Mouse (Mus musculus) midbrain, postnatal 0 days (tissue): ENCODE data around the gene Clic4. TPM values are rescaled to one million over a fixed set of nuclear protein-coding genes. Genes with fewer than 3 reads are reported as not detected.

Experiments used
- ATAC-seq: fragments of 200-750 bp; cut with Nextera tagmentation; 2 replicates; pipeline ENCODE4 v1.8.0; 2017; ENCODE audit warnings: moderate number of reproducible peaks, mild to moderate bottlenecking, moderate TSS enrichment, moderate library complexity; ENCODE audit not compliant: low FRiP score
- DNase-seq: peaks from one replicate; pipeline ENCODE4 v3.0.0-alpha.2; 2015; ENCODE audit warnings: low spot score
- H3K27ac ChIP-seq: fragments of 300-500 bp; sonication (generic); 2 replicates; pipeline ENCODE4 v1.5.1; 2014; ENCODE audit warnings: low read depth, mild to moderate bottlenecking, low read length, mixed read lengths
- H3K27me3 ChIP-seq: fragments of 300-500 bp; sonication (generic); 2 replicates; pipeline ENCODE4 v1.6.1; 2014; ENCODE audit warnings: low read length, control low read depth, mixed read lengths; ENCODE audit not compliant: insufficient read depth
- H3K36me3 ChIP-seq: fragments of 300-500 bp; sonication (generic); 2 replicates; pipeline ENCODE4 v1.6.1; 2014; ENCODE audit warnings: low read length, control low read depth, mixed read lengths; ENCODE audit not compliant: insufficient read depth
- H3K4me1 ChIP-seq: fragments of 300-500 bp; sonication (generic); 2 replicates; pipeline ENCODE4 v1.6.1; 2014; ENCODE audit warnings: mild to moderate bottlenecking, control low read depth, antibody characterized with exemption, low read length, mixed read lengths; ENCODE audit not compliant: insufficient read depth
- H3K4me2 ChIP-seq: fragments of 300-500 bp; sonication (generic); 2 replicates; pipeline ENCODE4 v1.6.1; 2014; ENCODE audit warnings: low read depth, mild to moderate bottlenecking, low read length, mixed read lengths; ENCODE audit not compliant: poor library complexity, severe bottlenecking
- H3K4me3 ChIP-seq: fragments of 300-500 bp; sonication (generic); 2 replicates; pipeline ENCODE4 v1.5.1; 2014; ENCODE audit warnings: low read depth, mild to moderate bottlenecking, low read length, moderate library complexity
- H3K9ac ChIP-seq: fragments of 300-500 bp; sonication (generic); replicated peaks from 2 replicates; pipeline ENCODE4 v1.6.1; 2014; ENCODE audit warnings: mild to moderate bottlenecking, low read length, moderate library complexity, mixed read lengths; ENCODE audit not compliant: poor library complexity, severe bottlenecking
- H3K9me3 ChIP-seq: fragments of 300-500 bp; sonication (generic); 2 replicates; pipeline ENCODE4 v1.6.1; 2016; ENCODE audit warnings: low read length, control low read depth
- CTCF ChIP-seq: IDR thresholded peaks from 2 replicates; pipeline ENCODE4 v1.5.1; 2016; ENCODE audit warnings: antibody characterized with exemption, mild to moderate bottlenecking
- WGBS: fragments of 180-500 bp; shearing (Covaris S2); extraction: QIAGEN DNeasy Blood & Tissue Kit; methylation state at CpG from one replicate; pipeline ENCODE4 v1.1.7; 2014; 5-methylcytosine and 5-hydroxymethylcytosine counted together
- polyA plus RNA-seq: library from polyadenylated mRNA; unstranded; fragments of >200 nt; fragmentation: Nextera tagmentation; extraction: Ambion mirVana; gene quantifications from 2 replicates; pipeline ENCODE4 v1.2.1, GENCODE M21; 2015
- total RNA-seq: library from RNA; depleted of rRNA; stranded (reverse); fragments of >200 nt; gene quantifications from 2 replicates; pipeline ENCODE4 v1.2.3, GENCODE M21; 2014

Clic4 gene
- total and polyA plus RNA-seq, 2 experiments from 2014 or later = 38.0 to 47.4 TPM

- no peak for TF ChIP-seq CTCF
- Histone ChIP-seq H3K4me1 (peaks cover 3% of the 10 kb centered on the region; the same call in 1 of the 2 replicates), H3K9ac (peak overlapping the region; percentile 70), H3K36me3 (no peaks in the 10 kb centered on the region), H3K27me3 (no peaks in the 10 kb centered on the region), H3K27ac (no peak overlapping the region), H3K4me2 (peak overlapping the region; percentile 82), H3K4me3 (peak overlapping the region; percentile 90), H3K9me3 (no peaks in the 10 kb centered on the region)
- WGBS = 2% methylated on average over 20 of the region's 20 CpGs
- no peak for ATAC-seq
- no peak for DNase-seq
Measured at GRCm38 (mm10) chr4:135271419-135271828, 1.2 kb downstream of the Clic4 start.

- TF ChIP-seq CTCF = no peak
- H3K4me2 ChIP-seq = peak overlapping the region; percentile 82
- no peaks in the 10 kb centered on the region for H3K27me3 ChIP-seq
- H3K4me1 ChIP-seq = peaks cover 3% of the 10 kb centered on the region; the same call in 1 of the 2 replicates
- DNase-seq (no peak), ATAC-seq (no peak)
- peak overlapping the region; percentile 90; the same call in 1 of the 2 replicates for H3K4me3 ChIP-seq
- no peak overlapping the region for H3K9ac ChIP-seq
- H3K36me3 ChIP-seq = no peaks in the 10 kb centered on the region
- 48% methylated on average over 8 of the region's 8 CpGs for WGBS
- no peaks in the 10 kb centered on the region for H3K9me3 ChIP-seq
- H3K27ac ChIP-seq = no peak overlapping the region
Measured at GRCm38 (mm10) chr4:135270476-135270875, 2.1 kb downstream of the Clic4 start.

- DNase-seq (no peak), ATAC-seq (no peak)
- no peaks in the 10 kb centered on the region for H3K9me3 ChIP-seq
- H3K27ac ChIP-seq = no peak overlapping the region
- H3K4me3 ChIP-seq = no peak overlapping the region
- no peaks in the 10 kb centered on the region for H3K27me3 ChIP-seq
- TF ChIP-seq CTCF = no peak
- peaks cover 3% of the 10 kb centered on the region; the same call in 1 of the 2 replicates for H3K4me1 ChIP-seq
- no peak overlapping the region for H3K9ac ChIP-seq
- no peaks in the 10 kb centered on the region for H3K36me3 ChIP-seq
- no peak overlapping the region; the same call in 1 of the 2 replicates for H3K4me2 ChIP-seq
- 81% methylated on average over 7 of the region's 7 CpGs for WGBS
Measured at GRCm38 (mm10) chr4:135269656-135270341, 2.8 kb downstream of the Clic4 start.

GRCm38 (mm10) chr4:135267521-135267920 lies 5.1 kb downstream of the Clic4 start:
- Histone ChIP-seq H3K27me3 (no peaks in the 10 kb centered on the region), H3K9me3 (no peaks in the 10 kb centered on the region), H3K36me3 (no peaks in the 10 kb centered on the region), H3K4me1 (peaks cover 3% of the 10 kb centered on the region; the same call in 1 of the 2 replicates), H3K9ac (no peak overlapping the region), H3K4me3 (no peak overlapping the region), H3K4me2 (peak overlapping the region; percentile 24), H3K27ac (no peak overlapping the region)
- DNase-seq (no peak), ATAC-seq (no peak)
- TF ChIP-seq CTCF = no peak
- 45% methylated on average over 8 of the region's 8 CpGs for WGBS

- Histone ChIP-seq H3K4me1 (peaks cover 3% of the 10 kb centered on the region; the same call in 1 of the 2 replicates), H3K4me2 (peak overlapping the region; percentile 24), H3K9me3 (no peaks in the 10 kb centered on the region), H3K27me3 (no peaks in the 10 kb centered on the region), H3K36me3 (no peaks in the 10 kb centered on the region), H3K4me3 (no peak overlapping the region), H3K27ac (no peak overlapping the region), H3K9ac (no peak overlapping the region)
- no peak for ATAC-seq
- WGBS = 76% methylated on average over 9 of the region's 9 CpGs
- DNase-seq = no peak
- TF ChIP-seq CTCF = no peak
Measured at GRCm38 (mm10) chr4:135266987-135267386, 5.6 kb downstream of the Clic4 start.

- ATAC-seq (no peak), DNase-seq (no peak)
- Histone ChIP-seq H3K4me2 (no peak overlapping the region), H3K4me1 (no peaks in the 10 kb centered on the region), H3K9ac (no peak overlapping the region), H3K9me3 (no peaks in the 10 kb centered on the region), H3K36me3 (no peaks in the 10 kb centered on the region), H3K27me3 (no peaks in the 10 kb centered on the region), H3K4me3 (no peak overlapping the region), H3K27ac (no peak overlapping the region)
- WGBS = 68% methylated on average over 4 of the region's 4 CpGs
- TF ChIP-seq CTCF = no peak
Measured at GRCm38 (mm10) chr4:135260434-135260833, 12.2 kb downstream of the Clic4 start.
